Mouse (Mus musculus): ENCODE results near the gene Sf3a2. TPM values are rescaled to one million over a fixed set of nuclear protein-coding genes. Genes with fewer than 3 reads are reported as not detected.
"Not testable (repeated sequence)": the region's sequence is repeated elsewhere in the genome, so short reads cannot be mapped to it uniquely, and the experiment has no call there.

Gene Sf3a2
- polyA plus RNA-seq, 1 experiment, result 77.0 TPM

DNA sequence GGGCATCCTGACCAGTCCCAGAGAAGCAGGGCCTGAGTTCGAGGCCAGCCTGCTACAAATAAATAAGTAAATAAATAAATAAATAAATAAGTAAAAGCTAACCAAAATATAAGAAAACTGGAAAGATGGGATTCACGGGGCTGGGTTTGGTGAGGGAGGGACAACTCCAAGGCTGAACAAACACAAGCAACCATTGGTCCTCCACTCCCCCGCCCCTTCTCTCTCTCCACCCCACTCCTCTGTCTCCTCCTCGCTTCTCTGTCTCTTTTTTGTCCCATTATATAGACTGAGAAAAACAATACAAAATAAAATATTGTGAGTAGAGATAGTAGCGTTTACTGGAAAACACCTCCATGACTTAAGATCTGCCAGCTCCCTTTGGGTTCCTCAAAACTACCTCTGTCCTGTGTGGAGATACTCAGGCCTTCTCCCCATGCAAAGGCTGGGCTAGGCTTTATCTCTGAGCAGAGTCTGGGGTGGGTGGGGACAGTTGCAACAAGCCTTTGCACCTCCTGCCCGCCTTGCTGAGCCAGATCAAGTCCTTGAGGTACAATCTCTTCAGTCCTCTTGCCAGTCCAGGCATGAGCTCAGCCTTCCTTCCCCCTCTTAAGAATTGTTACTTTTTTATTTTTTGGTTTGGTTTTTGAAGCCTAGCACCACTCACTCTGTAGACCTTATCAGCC, 20.7 kb downstream of the Sf3a2 start:
- no peak for DNase-seq (ENCODE audit: low read depth)
- TF ChIP-seq CTCF (IDR thresholded peaks at IDR 0.05; ENCODE audit: borderline replicate concordance, extremely low read depth, insufficient read depth, insufficient read length) (no peak), POLR2A (IDR thresholded peaks at IDR 0.05; ENCODE audit: borderline replicate concordance, extremely low read depth, insufficient read depth, insufficient read length, poor library complexity, severe bottlenecking) (no peak)

DNA sequence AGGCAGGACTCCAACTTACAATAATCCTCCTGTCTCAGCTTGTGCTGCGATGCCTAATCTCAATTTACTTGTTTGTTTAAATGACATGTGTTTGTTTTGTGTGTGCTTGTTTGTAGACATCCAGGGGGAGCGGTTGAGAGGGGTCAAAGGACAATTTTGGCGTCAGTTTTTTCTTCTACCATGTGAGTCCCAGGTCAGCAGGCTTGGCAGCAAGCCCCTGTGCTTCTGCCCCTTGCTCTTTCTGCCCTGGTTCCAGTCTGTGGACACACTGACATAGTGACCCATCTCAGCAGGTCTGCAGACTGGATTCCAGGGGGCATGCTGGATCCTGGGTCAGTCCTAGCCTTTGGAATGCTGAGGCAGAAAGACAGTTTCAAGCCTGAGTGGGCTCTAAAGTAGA, 21.4 kb downstream of the Sf3a2 start:
- DNase-seq (ENCODE audit: low read depth), result no peak
- TF ChIP-seq CTCF (IDR thresholded peaks at IDR 0.05; ENCODE audit: borderline replicate concordance, extremely low read depth, insufficient read depth, insufficient read length) (no peak), POLR2A (IDR thresholded peaks at IDR 0.05; ENCODE audit: borderline replicate concordance, extremely low read depth, insufficient read depth, insufficient read length, poor library complexity, severe bottlenecking) (no peak)

- TF ChIP-seq POLR2A (IDR thresholded peaks at IDR 0.05; ENCODE audit: borderline replicate concordance, extremely low read depth, insufficient read depth, insufficient read length, poor library complexity, severe bottlenecking) (no peak), CTCF (IDR thresholded peaks at IDR 0.05; ENCODE audit: borderline replicate concordance, extremely low read depth, insufficient read depth, insufficient read length) (peak; percentile 54; the same call in 1 of the 2 replicates)
- DNase-seq (ENCODE audit: low read depth), result peak; percentile 31
These were observed 24.0 kb downstream of the Sf3a2 start for GRCm38 (mm10) chr10:80821991-80822390.

DNA sequence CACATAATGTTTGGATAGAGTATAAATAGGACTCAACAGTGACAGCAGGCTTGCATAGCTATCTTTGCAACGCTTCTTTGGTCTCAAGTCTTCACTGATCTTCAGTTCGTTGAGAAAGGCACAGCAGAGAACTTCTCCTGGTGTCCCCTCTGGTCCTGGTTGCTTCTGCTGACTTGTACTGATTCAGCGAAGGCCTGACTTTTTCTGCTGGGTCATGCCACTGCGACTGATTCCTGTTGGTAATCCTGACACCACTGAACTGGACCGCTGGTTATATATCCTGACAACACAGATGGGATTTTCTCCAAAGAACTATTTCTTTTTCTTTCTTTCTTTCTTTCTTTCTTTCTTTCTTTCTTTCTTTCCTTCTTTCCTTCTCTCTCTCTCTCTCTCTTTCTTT, 24.5 kb downstream of the Sf3a2 start:
- TF ChIP-seq POLR2A (IDR thresholded peaks at IDR 0.05; ENCODE audit: borderline replicate concordance, extremely low read depth, insufficient read depth, insufficient read length, poor library complexity, severe bottlenecking), result no peak
- no peak for TF ChIP-seq CTCF (IDR thresholded peaks at IDR 0.05; ENCODE audit: borderline replicate concordance, extremely low read depth, insufficient read depth, insufficient read length)

DNA sequence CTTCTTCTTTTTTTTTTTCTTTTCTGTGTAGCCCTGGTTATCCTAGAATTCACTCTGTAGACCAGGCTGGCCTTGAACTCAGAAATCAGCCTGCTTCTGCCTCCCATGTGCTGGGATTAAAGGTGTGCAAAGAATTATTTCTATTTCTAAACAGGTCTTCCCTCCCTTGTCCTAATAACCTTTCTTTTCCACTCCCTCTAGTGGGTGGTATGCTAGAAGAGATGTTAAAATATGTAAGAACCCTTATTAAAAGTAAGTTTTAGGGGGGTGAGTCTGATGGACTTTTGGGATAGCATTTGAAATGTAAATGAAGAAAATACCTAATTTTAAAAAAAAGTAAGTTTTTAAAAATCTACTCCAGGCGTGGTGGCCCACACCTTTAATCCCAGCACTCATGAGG, 25.3 kb downstream of the Sf3a2 start:
- TF ChIP-seq POLR2A (IDR thresholded peaks at IDR 0.05; ENCODE audit: borderline replicate concordance, extremely low read depth, insufficient read depth, insufficient read length, poor library complexity, severe bottlenecking) (no peak), CTCF (IDR thresholded peaks at IDR 0.05; ENCODE audit: borderline replicate concordance, extremely low read depth, insufficient read depth, insufficient read length) (no peak)
- DNase-seq (ENCODE audit: low read depth), result no peak

More for the DNA sequence above, 24.5 kb downstream of the Sf3a2 start:
- DNase-seq (ENCODE audit: low read depth), result no peak

DNA sequence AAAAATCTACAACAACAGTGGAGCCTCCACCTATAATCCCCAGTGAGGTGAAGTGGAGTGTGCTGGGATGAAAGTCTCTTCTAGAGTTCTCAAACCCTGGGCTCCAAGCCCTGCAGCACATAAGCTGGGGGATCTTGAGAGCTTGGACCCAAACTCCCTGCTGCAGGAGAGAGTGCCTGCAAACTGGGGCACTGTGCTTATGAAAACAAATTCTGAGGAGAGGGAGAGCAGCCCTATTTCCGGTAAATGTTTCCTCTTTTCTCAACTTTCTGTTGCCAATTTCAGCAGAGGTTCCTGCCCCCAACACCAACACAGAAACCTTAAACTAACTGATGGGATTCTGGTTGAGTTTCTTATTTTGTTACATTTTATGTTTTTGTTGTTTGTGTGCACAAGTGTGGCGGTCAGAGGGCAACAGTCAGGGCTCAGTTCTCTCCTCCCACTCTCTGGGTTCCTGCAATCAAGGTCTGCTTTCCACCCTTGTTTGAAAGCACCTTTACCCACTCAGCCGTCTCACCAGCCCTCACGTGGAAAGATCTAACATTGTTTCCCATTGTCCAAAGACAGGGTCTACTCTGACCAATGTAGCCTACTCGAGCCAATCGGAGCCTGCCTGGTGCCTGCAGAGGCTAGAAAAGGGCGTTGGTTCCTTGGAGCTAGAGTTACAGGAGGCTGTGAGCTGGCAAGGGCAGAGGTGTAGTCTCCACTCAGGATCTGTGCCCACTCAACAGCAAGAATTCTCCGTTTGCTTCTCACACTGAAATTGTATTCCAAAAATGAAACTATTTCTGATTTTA, 26.0 kb downstream of the Sf3a2 start:
- DNase-seq (ENCODE audit: low read depth), result no peak
- no peak for TF ChIP-seq CTCF (IDR thresholded peaks at IDR 0.05; ENCODE audit: borderline replicate concordance, extremely low read depth, insufficient read depth, insufficient read length)
- TF ChIP-seq POLR2A (IDR thresholded peaks at IDR 0.05; ENCODE audit: borderline replicate concordance, extremely low read depth, insufficient read depth, insufficient read length, poor library complexity, severe bottlenecking), result no peak

- no peak for DNase-seq (ENCODE audit: low read depth)
These were observed 26.8 kb downstream of the Sf3a2 start for GRCm38 (mm10) chr10:80824827-80825226.

DNA sequence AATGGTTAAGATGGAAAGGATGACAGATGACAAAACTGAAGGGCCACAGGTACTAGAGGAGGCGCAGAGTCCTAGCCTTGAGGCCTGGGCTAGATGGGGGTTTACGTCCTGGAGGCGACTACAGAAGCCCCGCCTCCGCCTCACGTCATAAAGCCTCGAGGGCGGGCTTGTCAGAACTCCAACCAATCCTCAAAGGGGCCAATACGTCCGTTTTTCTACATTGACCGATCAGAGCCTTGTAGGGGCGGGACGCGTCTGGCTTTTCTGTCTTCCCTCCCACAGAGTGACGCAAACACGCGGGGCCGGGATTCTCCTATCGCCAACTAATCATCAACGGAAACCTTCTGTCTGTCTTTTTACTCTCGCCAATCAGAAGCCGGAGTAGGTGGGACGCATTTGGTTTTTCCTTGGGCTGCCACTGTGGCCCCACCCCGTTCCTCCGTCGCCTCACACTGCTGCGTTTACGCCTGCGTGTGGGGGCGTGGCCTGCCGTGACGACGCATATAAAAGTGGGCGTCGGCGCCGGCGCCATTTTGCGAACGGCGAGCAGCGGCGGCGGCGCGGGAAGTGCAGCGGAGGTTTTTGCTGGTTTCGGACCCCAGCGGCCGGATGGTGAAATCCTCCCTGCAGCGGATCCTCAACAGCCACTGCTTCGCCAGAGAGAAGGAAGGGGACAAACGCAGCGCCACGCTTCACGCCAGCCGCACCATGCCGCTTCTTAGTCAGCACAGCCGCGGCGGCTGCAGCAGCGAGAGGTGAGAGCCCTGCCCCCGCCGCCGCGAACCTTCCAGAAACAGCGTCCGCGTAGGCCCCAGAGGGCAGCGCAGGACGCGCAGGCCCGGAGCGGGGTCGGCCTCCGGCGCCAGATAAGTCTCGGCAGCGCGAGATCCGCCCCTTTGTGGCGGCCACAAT, 28.4 kb downstream of the Sf3a2 start, which contains the start of gene Oaz1:
Oaz1 (plus strand) TSS at position 506 of the 912 bp plus-strand sequence.
- peak; percentile 100 for DNase-seq (ENCODE audit: low read depth)
- no peak for TF ChIP-seq CTCF (IDR thresholded peaks at IDR 0.05; ENCODE audit: borderline replicate concordance, extremely low read depth, insufficient read depth, insufficient read length)
- peak; percentile 77 for TF ChIP-seq POLR2A (IDR thresholded peaks at IDR 0.05; ENCODE audit: borderline replicate concordance, extremely low read depth, insufficient read depth, insufficient read length, poor library complexity, severe bottlenecking)

More at GRCm38 (mm10) chr10:80824827-80825226, 26.8 kb downstream of the Sf3a2 start:
- TF ChIP-seq CTCF (IDR thresholded peaks at IDR 0.05; ENCODE audit: borderline replicate concordance, extremely low read depth, insufficient read depth, insufficient read length) (no peak), POLR2A (IDR thresholded peaks at IDR 0.05; ENCODE audit: borderline replicate concordance, extremely low read depth, insufficient read depth, insufficient read length, poor library complexity, severe bottlenecking) (no peak)

DNA sequence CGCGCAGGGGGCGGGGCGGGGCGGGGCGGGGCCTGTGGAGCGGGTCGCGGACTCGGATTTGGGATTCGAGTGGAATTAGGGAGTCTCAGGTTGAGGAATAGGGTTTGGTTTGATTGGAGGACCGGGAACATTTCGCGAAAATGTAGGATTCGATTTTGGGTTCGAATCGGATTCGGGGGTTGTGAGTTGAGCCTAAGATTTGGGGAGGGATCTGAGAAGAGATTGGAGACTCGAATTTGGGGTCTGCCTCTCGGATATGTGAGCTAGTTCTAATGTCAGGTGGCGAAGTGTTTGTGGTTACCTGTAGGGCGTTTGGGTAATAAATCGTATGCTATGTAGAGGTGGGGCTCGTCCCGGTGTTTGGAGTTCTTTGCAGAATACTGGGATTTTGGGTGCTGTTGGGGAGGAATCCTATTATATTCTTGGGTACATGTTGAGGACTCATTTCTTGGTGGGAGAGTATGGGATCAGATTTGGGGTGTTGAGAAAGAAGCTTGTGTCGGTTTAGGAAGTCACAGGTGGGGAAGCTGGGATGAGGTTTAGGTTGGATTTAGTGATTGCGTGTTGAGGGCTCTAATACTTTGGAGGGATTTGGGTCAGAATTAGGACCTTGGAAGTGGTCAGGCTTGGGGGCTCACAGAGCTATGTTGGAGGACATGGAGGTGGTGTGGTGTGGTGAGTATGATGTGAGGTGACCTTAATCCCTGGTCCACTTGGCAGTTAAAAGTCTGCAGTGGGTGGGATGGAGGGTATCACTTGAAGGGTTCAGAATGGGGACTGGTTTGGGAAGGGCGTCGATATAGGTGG, 29.3 kb downstream of the Sf3a2 start:
- no peak for DNase-seq (ENCODE audit: low read depth)
- TF ChIP-seq POLR2A (IDR thresholded peaks at IDR 0.05; ENCODE audit: borderline replicate concordance, extremely low read depth, insufficient read depth, insufficient read length, poor library complexity, severe bottlenecking) (no peak), CTCF (IDR thresholded peaks at IDR 0.05; ENCODE audit: borderline replicate concordance, extremely low read depth, insufficient read depth, insufficient read length) (no peak)

DNA sequence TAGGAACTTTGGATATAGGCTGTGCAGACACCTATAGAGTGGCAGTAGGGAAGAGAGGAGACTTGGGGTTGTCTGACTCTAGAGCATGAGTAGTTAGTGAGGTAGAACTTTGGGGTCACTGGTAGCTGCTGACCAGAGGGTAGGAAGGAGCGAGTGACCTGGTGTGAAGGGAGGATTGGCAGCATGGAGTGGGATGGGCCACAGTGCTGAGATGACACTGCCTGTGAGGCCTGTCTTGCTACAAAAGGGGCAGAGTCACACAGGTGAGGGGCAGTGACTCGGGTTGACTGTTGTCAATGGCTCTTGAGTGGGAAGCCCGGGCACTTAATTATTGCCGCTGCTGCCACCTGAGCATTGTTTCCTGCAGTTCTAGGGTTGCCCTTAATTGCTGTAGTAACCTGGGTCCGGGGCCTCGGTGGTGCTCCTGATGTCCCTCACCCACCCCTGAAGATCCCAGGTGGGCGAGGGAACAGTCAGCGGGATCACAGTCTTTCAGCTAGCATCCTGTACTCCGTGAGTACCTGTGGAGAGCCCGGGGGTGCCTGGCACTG, 29.9 kb downstream of the Sf3a2 start:
- no peak for TF ChIP-seq POLR2A (IDR thresholded peaks at IDR 0.05; ENCODE audit: borderline replicate concordance, extremely low read depth, insufficient read depth, insufficient read length, poor library complexity, severe bottlenecking)
- TF ChIP-seq CTCF (IDR thresholded peaks at IDR 0.05; ENCODE audit: borderline replicate concordance, extremely low read depth, insufficient read depth, insufficient read length), result no peak
- no peak for DNase-seq (ENCODE audit: low read depth)

- not testable (repeated sequence) for DNase-seq (ENCODE audit: low read depth)
These were observed 30.6 kb downstream of the Sf3a2 start for GRCm38 (mm10) chr10:80828587-80828986.

All from brain, embryonic 14.5 days (tissue).